ENCODE assay signal across 11 mouse cellular contexts in the genomic region with DNA sequence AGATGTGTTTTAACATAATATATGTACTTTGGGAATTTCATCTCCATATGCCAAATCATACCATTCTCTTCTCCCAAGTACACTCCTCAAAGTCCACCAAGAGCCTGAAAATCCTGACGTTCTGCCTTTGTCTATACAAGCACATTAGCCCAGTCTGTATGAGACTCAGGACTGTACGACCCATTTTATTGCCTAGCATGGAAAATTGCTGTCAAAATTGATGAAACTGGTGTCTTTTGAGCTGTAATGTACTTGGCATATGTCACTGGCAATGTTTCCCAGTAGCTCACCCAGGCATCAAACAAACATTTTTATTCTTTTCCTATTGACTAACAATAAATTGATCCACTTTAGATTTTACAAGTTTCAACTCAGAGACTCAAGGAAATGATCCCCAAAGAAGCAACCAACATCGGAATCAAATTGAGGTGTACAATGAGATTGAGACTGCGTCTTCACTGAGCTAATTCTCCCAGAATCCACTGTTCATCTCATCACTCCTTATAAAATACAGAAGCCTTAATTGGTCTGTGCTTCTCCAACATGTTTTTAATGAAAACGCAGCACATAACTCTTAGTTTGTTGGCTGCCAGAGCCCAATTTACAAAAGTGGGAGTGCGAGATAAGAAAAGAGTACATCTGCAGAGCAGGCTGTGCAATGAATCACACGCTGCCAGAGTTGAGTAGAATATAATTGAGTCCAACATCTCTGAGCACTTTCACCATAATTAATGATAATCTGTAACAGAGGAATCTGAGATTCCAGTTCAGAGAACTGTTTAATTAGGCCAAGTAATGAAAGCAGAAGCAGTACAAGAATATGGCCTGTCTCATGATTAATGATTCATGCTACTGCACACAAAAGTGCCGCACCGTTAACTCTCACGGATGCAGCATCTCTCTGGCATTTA.
DNase-seq lines count a peak whose midpoint lies in the region; ATAC-seq lines count a peak whose summit lies in the region.
"Had no signal": no experiment of that assay in that cellular context is flagged by ENCODE, and none has a peak within 500 bp of the region (broad histone marks: within the 10 kb centered on the region; RNA-seq: fewer than 3 reads in every experiment).

No protein-coding gene starts in this region.

- peak; percentile 19 to 58 for DNase-seq in layer of hippocampus, postnatal 14 days (ENCODE audit: low spot score in 2 of 2)
- DNase-seq in right cerebral cortex, postnatal 25 days, result peak; percentile 8
- no peak for DNase-seq in heart, postnatal 10 days
- DNase-seq in thymus, postnatal 14 days, result no peak
- DNase-seq: adrenal gland, adult 2 months; cerebellum, adult 8-10 months; gastrocnemius, adult 2 months; lung, embryonic 14.5 days had no signal

- no peak overlapping the region for H3K4me2 ChIP-seq in neural tube, embryonic 12.5 days (replicated peaks)
- H3K4me2 ChIP-seq in neural tube, embryonic 15.5 days, result no peak overlapping the region
- peak overlapping the region; percentile 35 for H3K4me2 ChIP-seq in forebrain, embryonic 16.5 days (ENCODE audit: low read length)
- H3K4me2 ChIP-seq: lung, embryonic 14.5 days had no signal

- H3K9ac ChIP-seq in neural tube, embryonic 12.5 days, result no peak overlapping the region
- H3K9ac ChIP-seq in neural tube, embryonic 15.5 days (replicated peaks), result no peak overlapping the region
- H3K9ac ChIP-seq in forebrain, embryonic 16.5 days (replicated peaks; ENCODE audit: low read depth, low read length), result no peak overlapping the region
- H3K9ac ChIP-seq: lung, embryonic 14.5 days had no signal

- 0 out of 2 replicates have a peak, but pooled peaks have one; percentile 41 for ATAC-seq in neural tube, embryonic 12.5 days (ENCODE audit: low FRiP score, low read depth)
- no peak; the same call in 1 of the 2 replicates for ATAC-seq in neural tube, embryonic 15.5 days (ENCODE audit: low FRiP score)
- peak; percentile 97 for ATAC-seq in forebrain, embryonic 16.5 days

- no peak overlapping the region for H3K27ac ChIP-seq in neural tube, embryonic 12.5 days
- no peak overlapping the region for H3K27ac ChIP-seq in neural tube, embryonic 15.5 days (replicated peaks)
- H3K27ac ChIP-seq in forebrain, embryonic 16.5 days (ENCODE audit: low read length), result peak overlapping the region; percentile 70
- H3K27ac ChIP-seq: gastrocnemius, adult 2 months had no signal

- H3K9me3 ChIP-seq in neural tube, embryonic 12.5 days, result no peaks in the 10 kb centered on the region
- H3K9me3 ChIP-seq in neural tube, embryonic 15.5 days (replicated peaks), result no peaks in the 10 kb centered on the region
- H3K9me3 ChIP-seq in forebrain, embryonic 16.5 days (ENCODE audit: control insufficient read depth, low read length), result no peaks in the 10 kb centered on the region

- no peaks in the 10 kb centered on the region for H3K27me3 ChIP-seq in neural tube, embryonic 12.5 days (replicated peaks)
- no peaks in the 10 kb centered on the region for H3K27me3 ChIP-seq in neural tube, embryonic 15.5 days (replicated peaks)
- H3K27me3 ChIP-seq in forebrain, embryonic 16.5 days (replicated peaks; ENCODE audit: control insufficient read depth, insufficient read depth, low read length), result no peaks in the 10 kb centered on the region

- WGBS in neural tube, embryonic 12.5 days, result 63% methylated on average over 10 of the region's 10 CpGs
- WGBS in neural tube, embryonic 15.5 days, result 49% methylated on average over 10 of the region's 10 CpGs
- WGBS in forebrain, embryonic 16.5 days, result 10% methylated on average over 10 of the region's 10 CpGs

- H3K4me3 ChIP-seq in neural tube, embryonic 12.5 days, result no peak overlapping the region
- no peak overlapping the region for H3K4me3 ChIP-seq in neural tube, embryonic 15.5 days (replicated peaks)
- no peak overlapping the region for H3K4me3 ChIP-seq in forebrain, embryonic 16.5 days (replicated peaks; ENCODE audit: low read length)
- H3K4me3 ChIP-seq: gastrocnemius, adult 2 months had no signal

- intact Hi-C loops in heart, postnatal 10 days (cut with DNase I), result no loop called here

- H3K4me1 ChIP-seq in neural tube, embryonic 12.5 days, result no peaks in the 10 kb centered on the region
- H3K4me1 ChIP-seq in neural tube, embryonic 15.5 days, result peaks cover 3% of the 10 kb centered on the region; the same call in 1 of the 2 replicates
- H3K4me1 ChIP-seq in forebrain, embryonic 16.5 days (replicated peaks; ENCODE audit: control insufficient read depth, insufficient read depth, low read length), result peaks cover 9% of the 10 kb centered on the region

- H3K36me3 ChIP-seq in neural tube, embryonic 12.5 days, result no peaks in the 10 kb centered on the region
- H3K36me3 ChIP-seq in neural tube, embryonic 15.5 days, result no peaks in the 10 kb centered on the region
- H3K36me3 ChIP-seq in forebrain, embryonic 16.5 days (ENCODE audit: control insufficient read depth, insufficient read depth), result no peaks in the 10 kb centered on the region

Comparison
In these comparisons a context has a peak if more than half of its experiments do, and no peak if none do; other contexts are left out.
1. DNase-seq: peak in layer of hippocampus, postnatal 14 days (2 of 2) and right cerebral cortex, postnatal 25 days (single experiment); none in heart, postnatal 10 days (0 of 2) and thymus, postnatal 14 days (single experiment).